Mouse (Mus musculus) v-Abl transformed pro-B cells (cell line): ENCODE results near the gene Gm49398.

Experiments used
- in situ Hi-C, 2 experiments: fragments of 400-800 bp; cut with MboI; formaldehyde crosslinking; loops; one replicate each; pipeline ENCODE4 v1.15.1; 2025; ENCODE audit not compliant: unreplicated experiment in 2 of 2

Gm49398 gene

DNA sequence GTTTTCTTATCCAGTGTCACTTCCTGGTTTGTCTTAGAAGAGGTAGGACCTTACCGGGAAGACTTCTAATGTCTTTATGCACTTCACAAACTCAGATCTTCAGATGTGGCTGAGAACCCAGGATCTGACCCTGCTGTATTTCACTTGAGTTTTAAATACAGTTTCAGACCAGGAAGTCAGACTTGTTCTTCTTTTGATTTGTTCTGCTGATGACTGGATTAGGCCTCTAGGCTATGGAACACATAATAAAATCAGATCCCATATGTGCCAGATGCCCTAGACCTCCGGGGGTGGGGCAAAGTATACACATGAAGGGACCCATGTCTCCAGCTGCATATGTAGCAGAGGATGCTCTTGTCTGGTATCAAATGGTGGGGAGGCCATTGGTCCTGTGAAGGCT lies at the start of gene Gm49398:
TSS of gene Gm49398 (minus strand) at position 101 of the 400 bp plus-strand sequence.
- in situ Hi-C loops: no loop called here

- in situ Hi-C loops: no loop called here
Observed at GRCm38 (mm10) chr13:61255258-61255657, 33.4 kb downstream of the Gm49398 start, which contains the start of gene Cts8. Cts8 (minus strand) TSS chr13:61255358.

- in situ Hi-C loops: loop anchor here (5.0 to 10.0 kb wide), 4 partner anchors 414 to 1387 kb away; no protein-coding TSS in a partner anchor
Observed at GRCm38 (mm10) chr13:61241076-61241947, 47.3 kb downstream of the Gm49398 start.

GRCm38 (mm10) chr13:61203310-61203709 lies 85.3 kb downstream of the Gm49398 start, which contains the start of gene Cts6:
Cts6 (minus strand) TSS chr13:61203410.
- in situ Hi-C loops: no loop called here
